Mouse (Mus musculus): ENCODE measurements around the gene Psmd11.
A peak's percentile ranks its signal among the peaks of the same experiment; 100 is the strongest.

Gene Psmd11

DNA sequence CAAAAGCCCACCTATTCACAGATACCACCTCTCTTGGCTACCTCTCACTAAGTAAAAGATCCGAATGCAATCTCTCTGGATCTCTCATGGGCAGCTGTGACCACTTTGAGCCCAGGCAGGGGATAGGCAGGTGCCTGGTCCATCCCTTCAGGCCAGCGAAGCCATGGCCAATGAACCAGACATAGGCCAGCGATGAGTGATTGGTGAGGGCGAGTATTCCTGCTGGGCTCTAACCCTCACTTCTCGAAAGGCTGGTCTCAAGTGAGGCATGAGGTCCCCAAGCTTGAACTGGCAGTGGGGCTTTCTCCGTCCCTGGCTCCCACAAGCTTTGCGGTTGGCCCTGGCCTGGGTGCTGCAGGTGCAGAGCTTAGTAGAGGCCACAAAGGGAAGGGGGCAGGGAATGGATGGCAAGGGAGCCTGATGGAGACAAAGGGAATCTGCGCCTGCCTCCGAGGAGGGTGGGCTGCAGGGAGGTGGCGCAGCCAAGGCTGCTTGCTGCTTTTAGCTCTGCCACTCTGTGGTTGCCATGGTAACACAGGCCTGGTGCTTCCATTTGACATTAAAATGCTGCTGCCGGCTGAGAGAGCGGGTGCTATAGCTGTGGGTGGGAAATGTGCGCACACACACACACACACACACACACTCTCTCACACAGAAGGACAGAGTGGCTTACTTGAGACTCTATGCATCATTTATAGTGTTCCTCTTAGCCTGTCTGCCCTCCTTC is 75.5 kb downstream of the Psmd11 start:
- DNase-seq (ENCODE audit: low spot score in 2 of 2), result peak; percentile 86 to 95

GRCm38 (mm10) chr11:80504519-80505385 is 76.3 kb downstream of the Psmd11 start:
- no peak for DNase-seq (ENCODE audit: low spot score in 2 of 2)

DNA sequence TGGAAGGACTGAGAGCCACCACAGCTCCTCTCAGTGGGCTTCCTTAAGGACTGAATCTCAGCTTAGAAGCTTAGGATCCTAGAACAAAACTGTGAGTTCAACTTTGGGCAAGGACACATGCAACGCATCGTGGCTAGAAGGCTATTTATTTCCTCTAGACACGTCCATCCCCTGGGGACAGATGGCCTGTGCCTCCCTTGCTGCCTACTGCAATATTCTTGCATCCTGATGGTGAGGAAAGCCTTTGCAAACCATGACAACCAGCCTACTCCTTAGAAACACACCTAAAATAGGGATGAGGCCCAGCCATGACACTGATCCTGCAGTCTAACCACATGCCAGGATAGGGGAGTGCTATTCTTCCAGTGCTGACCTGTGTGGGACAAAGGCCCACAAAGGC is 77.2 kb downstream of the Psmd11 start:
- DNase-seq (ENCODE audit: low spot score in 2 of 2), result no peak

DNA sequence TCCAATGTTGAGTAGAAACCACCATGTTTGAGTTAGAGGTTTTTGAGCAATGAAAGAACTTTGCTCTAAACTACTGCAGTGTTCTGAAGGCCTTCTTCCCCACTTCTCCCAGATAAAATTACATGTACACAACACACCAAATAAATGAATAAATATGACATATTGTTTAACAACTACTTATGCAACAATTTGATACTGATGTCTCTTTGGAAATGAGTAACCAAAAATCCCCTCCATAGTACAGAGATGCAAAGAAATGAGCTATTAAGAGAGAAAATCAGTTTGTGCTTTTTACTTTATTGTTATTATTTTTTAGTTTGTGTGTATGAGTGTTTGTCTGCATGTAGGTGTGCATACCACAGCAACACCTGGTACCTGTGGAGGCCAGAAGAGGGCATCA is 78.1 kb downstream of the Psmd11 start:
- DNase-seq (ENCODE audit: low spot score in 2 of 2), result no peak

DNA sequence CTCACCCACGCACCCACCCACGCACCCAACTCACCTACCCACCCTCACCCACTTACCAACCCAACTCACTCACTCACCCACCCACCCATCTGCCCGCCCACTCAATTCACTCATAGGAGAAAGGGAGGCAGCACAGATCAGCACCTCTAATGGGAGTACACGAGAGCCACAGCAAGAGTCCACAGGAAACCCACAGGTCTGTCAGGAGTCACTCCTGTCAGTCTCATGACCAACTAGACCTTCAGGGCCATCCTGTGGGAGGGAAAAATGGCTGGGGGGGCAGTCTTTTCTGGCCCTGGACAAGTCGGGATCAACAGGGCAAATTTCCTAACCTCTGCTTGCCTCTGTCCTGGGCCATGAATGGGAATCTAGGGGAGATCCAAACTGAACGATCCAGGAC is 79.4 kb downstream of the Psmd11 start:
- DNase-seq (ENCODE audit: low spot score in 2 of 2), result no peak

GRCm38 (mm10) chr11:80508361-80509175 is 80.2 kb downstream of the Psmd11 start:
- DNase-seq (ENCODE audit: low spot score in 2 of 2), result no peak

DNA sequence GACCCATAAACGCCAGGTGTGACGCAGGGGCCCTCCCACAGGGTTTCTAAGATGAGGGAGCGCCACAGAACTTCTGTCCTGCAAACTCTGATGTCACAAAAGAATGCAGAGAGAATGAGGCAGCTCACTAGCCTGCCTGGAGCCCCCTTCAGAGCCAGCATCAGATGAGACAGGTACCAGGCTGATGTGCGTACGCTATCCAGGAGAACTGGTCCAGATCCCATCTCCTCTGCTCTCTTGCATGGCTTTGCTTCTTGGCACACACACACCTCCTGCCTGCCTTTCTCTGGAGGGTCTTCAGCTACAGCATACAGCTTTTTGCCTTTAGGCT is 80.7 kb downstream of the Psmd11 start:
- DNase-seq (ENCODE audit: low spot score in 2 of 2), result no peak

GRCm38 (mm10) chr11:80510124-80510523 is 81.7 kb downstream of the Psmd11 start:
- DNase-seq (ENCODE audit: low spot score in 2 of 2), result no peak

DNA sequence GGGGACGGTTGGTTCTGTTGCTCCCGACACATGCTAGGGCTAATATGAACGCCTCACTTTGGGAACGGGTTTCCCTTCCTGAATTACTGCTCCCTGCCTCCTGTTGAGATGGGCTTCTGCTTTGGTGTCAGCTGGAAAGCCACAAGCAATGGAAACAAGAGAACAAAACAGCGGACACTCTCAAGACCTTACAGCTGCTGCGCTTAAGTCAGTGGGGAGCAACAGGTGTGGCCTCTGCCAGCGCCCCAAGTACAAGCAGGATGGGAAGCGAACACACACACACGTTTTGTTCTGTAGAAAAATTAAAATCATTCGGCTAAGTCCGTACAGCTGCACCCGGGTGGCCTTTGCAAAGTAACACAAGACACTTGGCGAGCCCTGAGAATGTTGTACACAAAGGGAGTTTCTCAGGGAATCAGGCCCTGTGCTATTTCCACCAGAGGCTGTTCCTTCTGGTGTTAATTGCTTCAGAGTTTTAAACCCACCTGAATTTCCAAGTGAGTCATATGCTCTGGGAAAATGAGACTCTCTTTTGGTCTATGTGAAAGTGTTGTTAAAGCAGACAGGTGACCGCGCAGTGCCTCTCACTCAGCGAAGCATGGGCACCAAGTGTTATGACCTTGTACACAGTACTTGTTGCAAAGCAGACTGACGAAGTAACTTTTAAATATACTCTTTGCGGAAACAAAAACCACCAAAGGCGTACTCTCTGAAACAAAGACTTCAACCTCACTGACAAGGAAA is 84.1 kb downstream of the Psmd11 start:
- DNase-seq (ENCODE audit: low spot score in 2 of 2), result no peak

DNA sequence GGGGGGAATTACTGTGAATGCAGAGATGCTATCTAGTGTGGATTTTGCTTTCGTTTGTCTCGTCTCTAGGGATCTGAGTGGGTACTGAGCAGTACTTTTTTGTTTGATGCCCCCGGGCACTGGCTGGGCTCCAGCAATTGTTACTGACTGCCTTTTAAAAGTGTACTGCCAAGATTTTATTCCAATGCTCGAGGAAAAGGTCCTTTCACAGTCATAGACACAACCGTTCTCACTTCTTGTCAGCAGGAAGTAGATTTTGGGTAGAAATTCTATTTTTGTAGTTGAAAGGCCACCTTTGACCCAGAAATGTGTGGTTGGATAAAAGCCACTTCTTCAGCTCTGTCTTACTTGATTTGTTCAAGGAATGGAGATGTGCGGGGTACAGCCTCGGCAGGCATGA is 85.4 kb downstream of the Psmd11 start:
- no peak for DNase-seq (ENCODE audit: low spot score in 2 of 2)

DNA sequence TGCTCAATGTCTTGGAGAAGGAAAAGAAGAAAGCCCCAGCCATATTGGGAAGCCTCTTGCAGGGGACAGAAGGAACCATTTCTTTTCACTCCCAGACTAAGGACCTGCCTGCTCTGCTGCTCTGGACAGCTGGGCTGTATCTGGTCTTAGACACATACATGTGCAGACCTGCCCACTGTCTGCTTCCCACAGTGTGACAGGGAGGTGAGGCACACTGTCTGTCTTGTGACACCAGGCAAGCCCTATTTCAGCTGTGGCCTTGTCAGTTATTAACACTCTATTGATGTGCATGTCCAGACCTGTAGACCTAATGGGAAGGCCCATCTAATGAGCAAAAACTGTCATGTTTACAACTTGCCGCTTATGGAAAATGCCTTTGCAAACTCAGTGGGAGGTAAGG is 86.9 kb downstream of the Psmd11 start:
- DNase-seq (ENCODE audit: low spot score in 2 of 2), result no peak

DNA sequence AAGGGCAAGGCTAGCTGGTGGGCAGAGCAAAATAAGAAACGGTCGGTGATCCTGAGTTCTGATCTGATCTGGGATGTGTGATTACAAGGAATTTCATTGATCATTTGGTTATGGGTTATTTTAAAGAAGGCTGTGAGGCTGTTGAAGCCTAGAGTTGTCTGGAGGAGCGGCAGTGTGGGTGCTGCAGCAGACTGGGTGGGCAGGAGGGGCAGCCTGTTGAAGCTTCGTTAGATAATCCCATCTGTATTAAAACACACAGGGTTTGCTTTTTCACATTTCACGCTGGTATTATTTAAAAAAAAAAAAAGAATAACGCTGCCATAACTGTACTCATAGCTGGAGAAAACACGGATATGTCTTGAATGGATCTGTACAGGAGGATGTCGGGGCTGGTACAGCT is 87.5 kb downstream of the Psmd11 start:
- DNase-seq (ENCODE audit: low spot score in 2 of 2), result no peak

- DNase-seq (ENCODE audit: low spot score in 2 of 2), result peak; percentile 49 to 83
Observed at GRCm38 (mm10) chr11:80518421-80519367, 90.3 kb downstream of the Psmd11 start.

GRCm38 (mm10) chr11:80521148-80521547 is 92.7 kb downstream of the Psmd11 start:
- no peak for DNase-seq (ENCODE audit: low spot score in 2 of 2)

Data from frontal cortex, postnatal 14 days (tissue).